Mouse (Mus musculus): ENCODE measurements around the gene Ddx46. TPM values are rescaled to one million over a fixed set of nuclear protein-coding genes. Genes with fewer than 3 reads are reported as not detected.
"Not testable (repeated sequence)": the region's sequence is repeated elsewhere in the genome, so short reads cannot be mapped to it uniquely, and the experiment has no call there.

Ddx46 gene
- polyA plus RNA-seq, 1 experiment from 2014 or later = 41.1 TPM

DNA sequence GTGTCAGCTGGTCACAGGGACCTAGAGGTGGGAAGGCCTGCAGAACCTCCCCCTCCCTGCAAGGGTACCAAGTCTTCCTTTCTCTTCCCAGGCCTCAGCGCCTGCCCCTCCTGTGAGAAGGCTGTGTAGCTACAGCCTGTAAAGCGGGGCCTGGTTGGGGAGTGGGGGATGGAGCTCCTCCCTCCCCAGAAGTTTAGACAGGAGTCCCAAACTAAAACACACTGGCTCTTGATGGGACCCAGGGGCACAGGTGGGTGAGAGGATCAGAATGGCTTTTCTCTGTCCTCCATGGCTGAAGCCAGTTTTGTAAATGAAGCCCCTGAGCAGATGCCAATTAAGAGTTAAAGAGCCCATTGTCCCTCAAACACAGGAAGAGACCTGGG lies 27.2 kb upstream of the Ddx46 start:
- H3K4me2 ChIP-seq (replicated peaks) = no peak overlapping the region
- WGBS = 86% methylated on average over 2 of the region's 2 CpGs
- no peaks in the 10 kb centered on the region for H3K4me1 ChIP-seq
- H3K27ac ChIP-seq = no peak overlapping the region
- H3K9me3 ChIP-seq (replicated peaks) = no peaks in the 10 kb centered on the region
- H3K9ac ChIP-seq = 0 out of 2 replicates have a peak overlapping the region, but pooled peaks have one; percentile 8
- H3K4me3 ChIP-seq = no peak overlapping the region
- peaks cover 66% of the 10 kb centered on the region for H3K36me3 ChIP-seq
- H3K27me3 ChIP-seq = no peaks in the 10 kb centered on the region
- no peak for ATAC-seq (ENCODE audit: low FRiP score)

DNA sequence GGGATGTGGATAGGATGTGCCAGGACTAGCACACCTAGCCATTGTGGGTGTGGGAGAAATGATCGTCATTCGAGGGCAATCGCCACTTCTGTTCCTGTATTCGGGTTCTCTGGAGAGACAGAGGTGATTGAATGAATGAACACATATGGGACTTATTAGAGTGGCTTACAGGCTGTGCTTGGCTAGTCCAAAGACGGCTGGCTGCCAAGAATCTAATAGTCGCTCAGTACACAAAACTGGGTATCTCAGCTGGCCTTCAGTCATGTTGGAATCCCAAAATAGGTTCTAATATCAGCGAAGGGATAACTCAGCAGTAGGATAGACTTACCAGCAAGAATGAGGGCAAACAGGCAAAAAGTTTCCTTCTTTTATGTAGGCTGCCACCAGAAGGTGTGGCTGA lies 22.8 kb upstream of the Ddx46 start:
- Histone ChIP-seq H3K27ac (no peak overlapping the region), H3K36me3 (peaks cover 43% of the 10 kb centered on the region), H3K9ac (no peak overlapping the region), H3K4me3 (no peak overlapping the region), H3K9me3 (replicated peaks) (no peaks in the 10 kb centered on the region), H3K27me3 (no peaks in the 10 kb centered on the region), H3K4me2 (replicated peaks) (no peak overlapping the region), H3K4me1 (no peaks in the 10 kb centered on the region)
- WGBS = 88% methylated on average over 7 of the region's 7 CpGs
- ATAC-seq (ENCODE audit: low FRiP score) = no peak

DNA sequence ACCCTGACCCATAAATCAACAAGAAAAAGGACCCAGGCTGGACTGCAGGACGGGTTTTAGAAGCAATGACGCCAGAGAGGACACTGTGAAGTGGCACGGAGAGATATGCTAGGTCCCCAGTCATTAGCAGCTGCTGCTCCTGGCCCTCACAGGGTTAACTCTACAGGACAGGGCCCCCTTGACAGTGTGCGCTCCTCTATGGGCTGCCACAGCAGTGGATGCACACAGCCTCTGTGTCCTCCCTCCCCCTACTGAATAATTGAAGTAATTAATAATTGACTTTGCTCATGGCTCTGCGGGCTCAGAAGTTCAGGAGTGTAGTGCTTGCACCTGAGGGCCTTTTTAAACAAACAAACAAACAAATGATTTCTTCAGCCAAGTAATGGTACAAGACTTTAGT lies 21.4 kb upstream of the Ddx46 start:
- Histone ChIP-seq H3K9me3 (replicated peaks) (no peaks in the 10 kb centered on the region), H3K4me3 (no peak overlapping the region), H3K36me3 (peaks cover 30% of the 10 kb centered on the region), H3K27ac (no peak overlapping the region), H3K27me3 (no peaks in the 10 kb centered on the region), H3K4me2 (replicated peaks) (no peak overlapping the region), H3K4me1 (no peaks in the 10 kb centered on the region), H3K9ac (no peak overlapping the region)
- ATAC-seq (ENCODE audit: low FRiP score) = no peak
- 44% methylated on average over 5 of the region's 5 CpGs for WGBS

DNA sequence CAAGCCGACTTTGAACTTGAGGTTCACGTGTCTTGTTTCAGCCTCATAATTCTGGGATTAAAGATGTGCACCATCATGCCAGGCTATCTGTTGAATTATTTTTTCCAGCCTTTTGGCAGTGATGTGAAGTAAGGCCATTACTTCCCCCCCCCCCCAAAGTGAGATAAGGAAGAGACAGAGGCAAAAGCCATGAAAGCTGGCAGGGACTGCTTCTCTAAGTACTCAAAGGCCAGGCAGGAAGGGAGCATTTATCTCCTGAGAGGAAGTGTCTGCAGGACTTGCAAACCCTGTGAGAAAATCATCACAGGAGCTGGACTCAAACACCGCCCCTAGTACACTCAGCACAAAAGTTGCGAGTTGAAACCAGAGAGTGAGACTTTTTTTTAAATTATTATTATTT lies 15.5 kb upstream of the Ddx46 start:
- Histone ChIP-seq H3K4me2 (replicated peaks) (no peak overlapping the region), H3K9ac (no peak overlapping the region), H3K4me1 (peaks cover 13% of the 10 kb centered on the region), H3K27ac (no peak overlapping the region), H3K4me3 (no peak overlapping the region), H3K27me3 (no peaks in the 10 kb centered on the region), H3K36me3 (peaks cover 1% of the 10 kb centered on the region; the same call in 1 of the 2 replicates), H3K9me3 (replicated peaks) (no peaks in the 10 kb centered on the region)
- 94% methylated on average over 4 of the region's 4 CpGs for WGBS
- no peak for ATAC-seq (ENCODE audit: low FRiP score)

DNA sequence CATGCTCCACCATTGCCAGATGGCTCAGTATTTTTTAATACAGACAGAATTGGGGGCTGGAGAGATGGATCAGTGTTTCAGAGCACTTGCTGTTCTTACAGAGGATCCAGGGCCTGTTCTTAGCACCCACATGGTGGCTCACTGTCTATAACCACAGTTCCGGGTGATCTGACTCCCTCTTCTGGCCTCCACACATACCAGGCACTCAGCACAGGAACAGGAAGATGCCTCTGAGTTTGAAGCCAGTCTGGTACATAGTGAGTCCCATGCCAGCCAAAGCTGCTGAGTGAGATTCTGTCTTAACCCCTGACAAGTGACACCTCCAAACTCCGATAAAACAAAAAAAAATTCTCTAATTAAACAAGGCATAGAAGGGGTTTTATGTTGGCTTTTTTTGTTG lies 14.6 kb upstream of the Ddx46 start:
- no peak overlapping the region for H3K9ac ChIP-seq
- no peak for ATAC-seq (ENCODE audit: low FRiP score)
- H3K4me1 ChIP-seq = peaks cover 20% of the 10 kb centered on the region
- no peak overlapping the region for H3K27ac ChIP-seq
- 87% methylated on average over 2 of the region's 2 CpGs for WGBS
- H3K27me3 ChIP-seq = no peaks in the 10 kb centered on the region
- H3K9me3 ChIP-seq (replicated peaks) = no peaks in the 10 kb centered on the region
- no peak overlapping the region for H3K4me3 ChIP-seq
- H3K36me3 ChIP-seq = peaks cover 1% of the 10 kb centered on the region; the same call in 1 of the 2 replicates
- H3K4me2 ChIP-seq (replicated peaks) = no peak overlapping the region

DNA sequence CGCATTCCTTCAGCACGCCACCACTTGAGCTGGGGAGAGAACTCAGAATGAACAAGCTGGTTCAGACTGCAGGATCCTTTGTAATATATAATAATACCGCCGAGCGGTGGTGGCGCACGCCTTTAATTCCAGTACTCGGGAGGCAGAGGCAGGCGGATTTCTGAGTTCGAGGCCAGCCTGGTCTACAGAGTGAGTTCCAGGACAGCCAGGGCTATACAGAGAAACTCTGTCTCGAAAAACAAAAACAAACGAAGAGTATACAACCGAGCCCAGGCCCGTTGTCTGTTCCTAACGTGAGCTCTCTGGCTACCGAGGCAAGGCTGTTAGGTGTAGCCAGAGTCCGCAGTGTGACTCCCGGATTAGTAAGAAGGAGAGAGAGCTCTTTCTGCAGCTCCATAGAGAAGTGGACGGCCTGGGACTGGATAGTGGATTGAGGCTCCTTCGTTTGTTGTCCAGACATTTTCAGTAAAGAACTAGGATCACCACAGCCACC lies 12.6 kb upstream of the Ddx46 start:
- ATAC-seq (ENCODE audit: low FRiP score); H3K27me3 ChIP-seq; H3K36me3 ChIP-seq; H3K9me3 ChIP-seq (replicated peaks): not testable (repeated sequence)
- H3K27ac ChIP-seq = peak overlapping the region; percentile 93
- WGBS = 25% methylated on average over 20 of the region's 20 CpGs
- peak overlapping the region; percentile 85 for H3K4me3 ChIP-seq
- peak overlapping the region; percentile 87 for H3K9ac ChIP-seq
- peak overlapping the region; percentile 72 for H3K4me2 ChIP-seq (replicated peaks)
- peaks cover 20% of the 10 kb centered on the region for H3K4me1 ChIP-seq

DNA sequence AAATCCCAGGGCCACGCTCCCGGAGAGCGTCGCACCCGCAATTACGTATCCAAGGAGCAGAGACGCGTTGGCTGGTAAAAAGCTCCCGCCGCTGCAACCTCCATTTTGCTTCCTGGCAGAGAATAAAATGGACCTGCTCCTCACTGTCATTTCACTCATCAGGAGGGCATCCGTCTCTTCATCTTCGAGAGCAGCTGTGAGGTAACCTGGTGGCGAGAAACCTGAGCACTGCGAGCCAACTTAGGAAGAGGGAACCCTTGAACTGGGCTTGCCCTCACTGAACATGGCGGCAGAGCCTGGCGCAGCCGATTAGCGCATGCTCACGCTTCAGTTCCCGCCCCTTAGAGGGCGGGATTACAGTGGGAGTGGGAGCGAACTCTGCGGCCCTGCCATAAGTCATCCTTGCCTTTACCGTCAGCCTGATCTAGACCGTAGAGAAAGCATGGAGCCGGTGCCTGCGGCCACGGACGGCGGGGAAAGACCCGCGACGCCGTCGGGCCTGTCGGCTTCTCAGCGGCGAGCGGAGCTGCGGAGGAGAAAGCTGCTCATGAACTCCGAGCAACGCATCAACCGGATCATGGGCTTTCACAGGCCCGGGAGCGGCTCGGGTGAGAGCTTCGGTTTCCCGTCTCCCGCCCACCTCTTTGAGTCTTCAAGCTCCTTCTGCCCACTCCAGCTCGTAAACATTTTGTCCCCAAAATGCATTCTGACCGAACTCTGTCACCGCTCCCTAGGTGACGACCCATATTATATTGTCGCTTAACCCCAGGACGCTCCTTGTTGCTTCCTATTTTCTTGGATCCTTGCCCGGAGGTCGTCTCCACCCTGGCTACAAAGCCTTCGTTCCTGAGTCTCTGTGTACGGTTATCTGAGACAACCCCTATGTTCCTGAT lies 11.9 kb upstream of the Ddx46 start, which contains the start of gene Caml:
Gene Caml, plus strand, starts transcription at position 357 of the 893 bp plus-strand sequence.
- under 1% methylated on average over 59 of the region's 59 CpGs for WGBS
- peak; percentile 98 for ATAC-seq (ENCODE audit: low FRiP score)
- Histone ChIP-seq H3K4me1 (peaks cover 20% of the 10 kb centered on the region), H3K27me3 (no peaks in the 10 kb centered on the region), H3K9me3 (replicated peaks) (no peaks in the 10 kb centered on the region), H3K4me2 (replicated peaks) (peak within 1 kb of the TSS; percentile 72), H3K4me3 (peak within 1 kb of the TSS; percentile 85), H3K9ac (peak within 1 kb of the TSS; percentile 87), H3K36me3 (peaks cover 8% of the 10 kb centered on the region; the same call in 1 of the 2 replicates), H3K27ac (peak within 1 kb of the TSS; percentile 93)

DNA sequence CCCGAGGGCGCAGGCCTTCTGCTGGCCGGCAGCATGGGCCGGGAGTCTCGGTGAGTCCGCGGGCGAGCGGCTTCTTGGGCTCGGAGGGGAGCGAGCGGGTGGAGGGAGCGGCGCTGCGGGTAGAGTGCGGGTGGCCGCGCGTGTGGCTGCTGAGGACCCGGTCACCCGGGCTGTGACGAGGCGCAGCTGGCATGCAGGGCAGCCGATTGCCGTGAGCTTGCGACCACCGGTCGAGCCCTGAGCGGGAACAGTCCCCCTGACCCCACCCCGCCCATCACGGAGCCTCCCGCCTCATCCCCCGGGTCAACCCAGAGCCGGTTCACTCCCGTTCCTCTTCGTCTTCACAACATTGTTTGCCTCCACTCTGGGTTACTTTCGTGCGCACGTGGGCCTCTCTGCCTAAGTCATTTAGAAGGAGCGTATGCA lies 332 bp downstream of the Ddx46 start:
- peak overlapping the region; percentile 84 for H3K4me2 ChIP-seq (replicated peaks)
- H3K36me3 ChIP-seq = peaks cover 50% of the 10 kb centered on the region
- ATAC-seq (ENCODE audit: low FRiP score) = peak; percentile 67
- H3K4me1 ChIP-seq = peaks cover 16% of the 10 kb centered on the region
- H3K9me3 ChIP-seq (replicated peaks) = no peaks in the 10 kb centered on the region
- H3K4me3 ChIP-seq = peak overlapping the region; percentile 98
- no peaks in the 10 kb centered on the region for H3K27me3 ChIP-seq
- peak overlapping the region; percentile 78 for H3K27ac ChIP-seq
- H3K9ac ChIP-seq = peak overlapping the region; percentile 90
- WGBS = under 1% methylated on average over 39 of the region's 40 CpGs

DNA sequence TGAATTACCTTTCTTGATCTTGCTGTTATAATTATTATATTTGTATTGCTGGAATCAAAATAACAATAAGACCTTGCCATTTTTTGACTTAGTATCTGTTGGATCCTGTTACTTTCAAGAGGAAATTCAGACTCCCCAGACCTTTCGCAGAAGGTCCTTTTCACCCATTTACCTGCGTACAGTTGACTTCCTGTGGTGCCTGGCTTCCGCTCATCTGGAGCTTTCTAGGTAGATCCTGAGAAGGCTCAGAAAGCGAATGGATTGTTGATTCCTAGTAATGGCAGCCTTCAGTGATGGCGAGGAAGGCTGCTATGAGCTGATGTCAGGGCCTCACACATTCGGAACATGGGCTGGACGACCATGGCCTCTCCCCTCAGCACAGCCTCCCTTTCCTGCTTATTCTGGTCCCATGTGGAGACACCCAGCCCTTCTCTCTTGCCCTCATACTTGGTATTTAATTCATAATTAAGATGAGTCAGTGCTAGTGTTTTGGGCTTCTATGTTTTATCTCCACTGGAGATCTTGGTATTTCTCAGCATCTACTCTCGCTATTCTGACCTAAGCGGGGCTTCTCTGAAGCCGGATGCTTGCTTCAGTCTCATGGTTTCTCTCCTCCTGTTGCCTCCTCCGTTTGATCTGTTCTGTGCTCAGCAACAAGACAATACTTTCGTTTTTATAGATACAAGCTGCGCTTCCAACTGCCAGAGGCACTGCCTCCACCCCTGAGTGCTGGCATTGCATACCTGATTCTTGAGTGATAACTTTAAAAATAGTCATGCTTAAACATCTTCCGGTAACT lies 1.6 kb downstream of the Ddx46 start:
- Histone ChIP-seq H3K9me3 (replicated peaks) (no peaks in the 10 kb centered on the region), H3K4me1 (peaks cover 16% of the 10 kb centered on the region), H3K36me3 (peaks cover 53% of the 10 kb centered on the region), H3K27ac (no peak overlapping the region), H3K4me3 (peak overlapping the region; percentile 98; the same call in 1 of the 2 replicates), H3K27me3 (no peaks in the 10 kb centered on the region), H3K9ac (no peak overlapping the region), H3K4me2 (replicated peaks) (peak overlapping the region; percentile 84)
- ATAC-seq (ENCODE audit: low FRiP score) = no peak
- WGBS = 90% methylated on average over 14 of the region's 14 CpGs

DNA sequence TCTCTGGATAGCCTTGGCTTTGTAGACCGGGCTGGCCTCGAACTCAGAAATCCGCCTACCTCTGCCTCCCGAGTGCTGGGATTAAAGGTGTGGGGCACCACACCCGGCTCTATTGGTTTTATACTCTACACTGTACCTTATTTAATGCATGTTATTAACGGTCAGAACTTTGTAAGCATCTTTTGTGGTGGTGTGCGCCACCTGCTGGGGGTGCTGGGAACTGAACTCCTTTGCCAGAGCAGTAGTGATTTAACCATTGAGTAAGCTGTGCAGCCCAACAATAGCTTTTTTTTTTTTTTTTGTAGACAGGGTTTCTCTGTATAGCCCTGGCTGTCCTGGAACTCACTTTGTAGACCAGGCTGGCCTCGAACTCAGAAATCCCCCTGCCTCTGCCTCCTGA lies 5.7 kb downstream of the Ddx46 start:
- not testable (repeated sequence) for H3K9ac ChIP-seq; H3K27ac ChIP-seq; H3K27me3 ChIP-seq; H3K4me2 ChIP-seq (replicated peaks); H3K4me3 ChIP-seq; ATAC-seq (ENCODE audit: low FRiP score); H3K9me3 ChIP-seq (replicated peaks)
- peaks cover 41% of the 10 kb centered on the region for H3K36me3 ChIP-seq
- peaks cover 12% of the 10 kb centered on the region for H3K4me1 ChIP-seq
- WGBS = 57% methylated on average over 8 of the region's 8 CpGs

DNA sequence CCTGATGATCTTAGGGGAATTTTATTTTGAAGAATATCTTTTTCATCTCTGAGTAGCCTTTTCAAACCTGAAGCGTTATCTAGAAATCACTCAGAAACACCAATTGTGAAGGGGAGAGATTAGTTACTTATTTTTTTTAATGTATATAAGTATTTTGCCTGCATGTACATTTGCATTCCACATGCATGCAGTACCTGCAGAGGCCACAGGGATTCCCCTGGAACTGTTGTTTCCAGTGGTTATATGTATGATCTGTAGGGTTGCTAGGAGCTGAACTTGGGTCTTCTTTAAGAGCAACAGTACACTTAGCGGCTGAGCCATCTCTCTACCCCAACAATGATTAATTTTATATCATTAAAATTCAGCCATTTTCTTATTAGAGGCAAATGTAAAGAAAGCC lies 9.7 kb downstream of the Ddx46 start:
- 89% methylated on average over 2 of the region's 2 CpGs for WGBS
- Histone ChIP-seq H3K27ac (no peak overlapping the region), H3K4me2 (replicated peaks) (no peak overlapping the region), H3K9me3 (replicated peaks) (no peaks in the 10 kb centered on the region), H3K4me3 (no peak overlapping the region), H3K4me1 (no peaks in the 10 kb centered on the region), H3K36me3 (peaks cover 62% of the 10 kb centered on the region), H3K27me3 (no peaks in the 10 kb centered on the region), H3K9ac (no peak overlapping the region)
- ATAC-seq (ENCODE audit: low FRiP score) = no peak

DNA sequence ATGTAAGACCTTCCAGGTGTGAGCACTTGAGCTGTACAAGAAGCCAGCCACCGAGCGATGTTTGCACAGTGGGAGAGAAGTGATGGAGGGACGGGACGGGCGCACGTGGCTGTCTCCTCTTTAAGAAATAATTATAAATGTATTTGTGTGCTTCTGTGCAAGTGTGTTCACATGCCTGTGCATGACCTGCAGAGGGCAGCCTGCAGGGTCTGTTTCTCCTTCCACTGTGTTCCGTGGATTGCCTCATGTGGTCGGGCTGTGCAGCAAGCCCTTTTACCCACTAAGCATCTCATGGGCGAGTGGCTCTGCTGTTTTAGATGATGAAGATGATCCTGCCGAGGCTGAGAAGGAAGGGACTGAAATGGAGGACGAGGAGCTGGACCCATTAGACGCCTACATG lies 15.3 kb downstream of the Ddx46 start:
- ATAC-seq (ENCODE audit: low FRiP score) = no peak
- peaks cover 98% of the 10 kb centered on the region for H3K36me3 ChIP-seq
- 91% methylated on average over 12 of the region's 12 CpGs for WGBS
- H3K27me3 ChIP-seq = no peaks in the 10 kb centered on the region
- H3K27ac ChIP-seq = no peak overlapping the region
- no peak overlapping the region for H3K9ac ChIP-seq
- no peak overlapping the region for H3K4me2 ChIP-seq (replicated peaks)
- H3K4me1 ChIP-seq = no peaks in the 10 kb centered on the region
- no peaks in the 10 kb centered on the region for H3K9me3 ChIP-seq (replicated peaks)
- H3K4me3 ChIP-seq = no peak overlapping the region
